Mouse (Mus musculus): ENCODE results near the gene Wipf1. TPM values are rescaled to one million over a fixed set of nuclear protein-coding genes. Genes with fewer than 3 reads are reported as not detected.

Wipf1 gene
- total RNA-seq, 4 experiments from 2014 or later = 11.5 to 14.6 (median 13.3) TPM

DNA sequence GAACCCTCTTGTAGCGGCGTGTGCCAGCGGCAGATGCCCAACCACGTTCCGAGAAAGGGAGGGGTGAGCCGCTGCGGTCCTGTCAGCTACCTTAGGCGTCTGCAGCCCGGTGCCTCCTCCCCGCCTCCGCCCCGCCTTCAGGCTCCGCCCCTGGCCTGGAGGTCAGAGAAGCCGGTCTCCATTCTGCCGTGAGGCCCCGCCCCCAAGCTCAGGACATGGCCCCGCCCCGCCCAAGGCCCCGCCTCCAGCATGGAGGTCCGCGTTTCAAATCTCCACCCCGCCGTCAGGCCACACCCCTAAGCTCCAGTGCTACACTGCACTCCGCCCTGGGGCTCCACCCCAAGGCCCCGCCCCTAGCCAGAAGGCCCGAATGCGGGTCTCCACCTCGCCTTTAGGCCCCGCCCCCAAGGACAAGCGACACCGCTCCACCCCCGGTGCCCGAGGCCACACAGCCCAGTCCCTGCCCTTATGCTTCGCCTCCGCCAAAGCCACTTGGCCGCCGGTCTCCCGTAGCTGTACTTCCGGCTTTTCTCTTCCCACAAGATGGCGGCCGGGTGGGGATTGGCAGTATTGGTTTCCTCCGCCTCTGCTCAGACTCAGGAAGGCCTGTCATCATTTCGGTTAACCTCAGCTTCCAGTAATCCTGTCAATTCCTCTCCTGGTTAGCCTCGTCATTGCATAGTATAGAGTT lies 143.0 kb downstream of the Wipf1 start, which contains the start of gene Gpr155:
TSS of gene Gpr155 (minus strand) at position 217 of the 691 bp plus-strand sequence.
- peak; percentile 98 for DNase-seq (ENCODE audit: low spot score)

DNA sequence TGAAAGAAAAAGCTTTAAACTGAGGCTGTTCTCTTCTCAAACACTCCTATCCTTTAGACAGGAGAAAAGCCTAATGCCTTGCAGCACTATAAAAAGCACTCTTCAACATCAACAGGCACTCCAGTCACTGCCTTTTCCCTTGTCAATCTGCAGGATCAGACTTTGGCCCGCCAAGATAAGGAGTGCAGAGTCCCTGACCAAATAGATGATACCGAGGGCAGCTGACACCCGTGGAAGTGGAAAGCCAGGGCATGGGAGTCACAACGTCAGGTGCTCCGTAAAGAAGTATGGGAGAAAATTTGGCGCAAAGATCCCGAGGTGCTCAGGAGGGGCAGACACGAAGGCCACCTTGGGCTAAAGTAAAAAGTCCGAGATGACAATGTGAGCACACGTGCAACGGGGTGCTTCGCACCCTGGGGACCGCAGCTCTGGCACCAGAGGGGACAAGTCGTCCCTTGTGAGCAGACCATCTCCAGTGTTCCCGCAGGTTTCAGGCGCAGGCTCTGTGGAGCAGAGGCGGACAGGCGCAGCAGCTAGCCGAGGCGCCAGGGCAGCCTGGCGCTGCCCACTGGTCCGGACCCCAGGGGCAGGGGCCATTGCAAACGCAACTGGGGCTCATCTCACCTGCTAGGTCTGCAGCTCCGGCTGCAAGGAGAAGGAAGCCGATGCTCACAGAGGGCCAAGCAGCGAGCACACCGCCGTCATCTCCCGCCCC lies 143.7 kb downstream of the Wipf1 start:
- DNase-seq (ENCODE audit: low spot score) = no peak

DNA sequence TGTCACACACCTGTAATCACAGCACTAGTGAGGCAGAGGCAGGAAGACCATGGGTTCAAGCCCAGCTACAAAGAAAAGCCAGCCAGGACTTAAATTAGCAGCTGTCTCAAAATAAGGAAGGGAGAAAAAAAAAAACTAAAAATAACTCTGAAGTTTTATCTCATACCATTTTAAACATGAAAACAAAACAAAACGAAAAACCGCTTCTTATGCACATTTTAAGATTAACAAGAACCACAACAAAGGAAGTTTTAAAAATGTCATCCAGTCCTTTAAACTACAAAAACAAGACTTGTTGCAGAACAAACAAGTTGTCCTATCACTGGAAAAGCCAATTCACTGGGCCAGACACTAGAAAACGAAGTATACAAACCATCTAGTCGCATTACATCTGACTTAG lies 144.4 kb downstream of the Wipf1 start:
- no peak for DNase-seq (ENCODE audit: low spot score)

DNA sequence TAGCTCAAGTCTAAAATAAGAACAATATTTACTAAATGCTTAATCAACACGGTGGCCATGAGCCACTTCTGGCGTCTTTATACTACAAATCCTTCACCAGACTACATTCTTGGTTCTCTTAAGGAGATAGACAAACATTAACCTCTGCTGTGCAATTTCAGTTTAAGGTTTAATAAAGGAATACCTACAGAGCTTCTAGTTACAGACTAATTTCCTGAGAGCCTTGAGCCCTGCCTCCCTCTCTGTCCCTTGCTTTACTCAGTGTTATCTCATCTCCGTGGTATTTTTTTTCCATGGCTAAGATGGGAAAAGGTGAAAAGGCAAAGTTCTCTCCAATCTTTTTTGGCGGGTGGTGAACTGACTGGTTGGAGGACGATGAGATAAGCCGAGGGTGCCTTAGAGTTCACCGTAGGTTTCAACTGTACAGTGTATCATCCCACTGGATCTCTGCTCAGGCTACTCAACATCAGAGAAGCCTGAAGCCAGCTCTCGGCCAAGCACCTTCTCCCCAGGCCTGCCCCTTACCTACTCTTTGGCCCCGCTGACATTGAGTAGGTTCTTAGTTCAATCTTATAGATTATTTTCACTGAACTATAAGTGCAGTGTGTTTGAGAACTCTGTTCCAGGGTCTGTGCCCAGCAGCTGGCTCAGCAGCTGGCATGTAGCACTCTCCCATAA lies 149.1 kb downstream of the Wipf1 start:
- no peak for DNase-seq (ENCODE audit: low spot score)

DNA sequence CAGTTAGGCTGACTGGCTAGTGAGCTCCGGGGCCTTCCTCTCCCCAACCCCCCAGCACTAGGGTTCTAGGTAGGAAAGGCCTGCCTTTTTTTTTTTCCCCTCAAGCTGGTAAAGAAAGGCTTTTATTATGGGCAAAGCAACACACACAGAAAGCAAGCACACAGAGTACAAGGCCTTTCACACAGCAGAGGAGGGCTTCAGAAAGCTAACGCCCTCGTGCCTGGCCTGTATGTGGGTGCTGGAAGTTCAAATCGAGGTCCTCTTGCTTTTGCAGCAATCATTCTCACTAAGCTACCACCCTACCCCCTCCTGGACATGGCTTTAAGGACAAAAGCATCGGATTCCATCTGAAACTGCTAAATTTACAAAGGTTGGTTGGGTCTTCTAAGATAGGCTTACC lies 149.9 kb downstream of the Wipf1 start:
- no peak for DNase-seq (ENCODE audit: low spot score)

Other genes starting within 250 kb of the Wipf1 start
- gene Scrn3, start 217.1 kb downstream of the Wipf1 start, total RNA-seq (2022) = 10 to 100 TPM; 31.2 to 38.6 (median 32.3) TPM
- 10 to 100 TPM; 11.8 to 18.4 (median 13.9) TPM for gene Cir1, start 217.0 kb downstream of the Wipf1 start, total RNA-seq (2022)
- gene Gpr155, start 143.2 kb downstream of the Wipf1 start, total RNA-seq (2022) = 10 to 100 TPM; 14.2 to 19.0 (median 14.4) TPM
- under 1 TPM in 3 of 4 experiments, not detected in 1; 0.05 to 0.11 (median 0.06) TPM for gene Chrna1, start 50.6 kb upstream of the Wipf1 start, total RNA-seq (2022)
- 10 to 100 TPM; 35.8 to 43.6 (median 36.3) TPM for gene Chn1, start 245.6 kb upstream of the Wipf1 start, total RNA-seq (2022)